10 mouse cellular contexts compared by ENCODE assay signal in genomic region chr10:32895093-32895492, GRCm38 (mm10). TPM values are rescaled to one million over a fixed set of nuclear protein-coding genes. Genes with fewer than 3 reads are reported as not detected.
DNase-seq lines count a peak whose midpoint lies in the region; ATAC-seq and TF ChIP-seq lines count a peak whose summit lies in the region.
"Had no signal": no experiment of that assay in that cellular context is flagged by ENCODE, and none has a peak within 500 bp of the region (broad histone marks: within the 10 kb centered on the region; RNA-seq: fewer than 3 reads in every experiment).

No protein-coding gene starts in this region.

- H3K27me3 ChIP-seq in forebrain, postnatal 0 days (ENCODE audit: insufficient read depth, low read length) = no peaks in the 10 kb centered on the region
- H3K27me3 ChIP-seq in forebrain, embryonic 16.5 days (replicated peaks; ENCODE audit: control insufficient read depth, insufficient read depth, low read length) = no peaks in the 10 kb centered on the region
- peaks cover under 1% of the 10 kb centered on the region for H3K27me3 ChIP-seq in limb, embryonic 11.5 days (ENCODE audit: control insufficient read depth, insufficient read depth, low read length)
- H3K27me3 ChIP-seq in limb, embryonic 10.5 days (ENCODE audit: low read depth, poor library complexity, severe bottlenecking) = peaks cover 5% of the 10 kb centered on the region
- H3K27me3 ChIP-seq in limb, embryonic 14.5 days (ENCODE audit: control insufficient read depth, insufficient read depth, low read length) = no peaks in the 10 kb centered on the region
- H3K27me3 ChIP-seq: neural tube, embryonic 13.5 days had no signal

- no peak for ATAC-seq in forebrain, postnatal 0 days
- ATAC-seq in forebrain, embryonic 16.5 days = no peak
- no peak for ATAC-seq in limb, embryonic 11.5 days (ENCODE audit: insufficient number of reproducible peaks, low FRiP score, low TSS enrichment, low read depth)
- no peak for ATAC-seq in limb, embryonic 14.5 days (ENCODE audit: low FRiP score, low read depth)

- H3K9me3 ChIP-seq in forebrain, postnatal 0 days (ENCODE audit: low read length) = no peaks in the 10 kb centered on the region
- H3K9me3 ChIP-seq in forebrain, embryonic 16.5 days (ENCODE audit: control insufficient read depth, low read length) = no peaks in the 10 kb centered on the region
- no peaks in the 10 kb centered on the region for H3K9me3 ChIP-seq in limb, embryonic 11.5 days (ENCODE audit: control insufficient read depth, low read length)
- no peaks in the 10 kb centered on the region for H3K9me3 ChIP-seq in limb, embryonic 10.5 days (replicated peaks)
- H3K9me3 ChIP-seq in limb, embryonic 14.5 days (ENCODE audit: control insufficient read depth, low read length) = no peaks in the 10 kb centered on the region
- H3K9me3 ChIP-seq: neural tube, embryonic 13.5 days had no signal

- no peaks in the 10 kb centered on the region for H3K36me3 ChIP-seq in forebrain, postnatal 0 days (ENCODE audit: insufficient read depth)
- H3K36me3 ChIP-seq in forebrain, embryonic 16.5 days (ENCODE audit: control insufficient read depth, insufficient read depth) = no peaks in the 10 kb centered on the region
- H3K36me3 ChIP-seq in limb, embryonic 11.5 days (ENCODE audit: control insufficient read depth, insufficient read depth, low read length) = no peaks in the 10 kb centered on the region
- H3K36me3 ChIP-seq in limb, embryonic 10.5 days = no peaks in the 10 kb centered on the region
- H3K36me3 ChIP-seq in limb, embryonic 14.5 days (ENCODE audit: control insufficient read depth, insufficient read depth, low read length) = no peaks in the 10 kb centered on the region
- H3K36me3 ChIP-seq: neural tube, embryonic 13.5 days had no signal

- H3K4me2 ChIP-seq in forebrain, postnatal 0 days (ENCODE audit: low read depth) = no peak overlapping the region
- H3K4me2 ChIP-seq in forebrain, embryonic 16.5 days (ENCODE audit: low read length) = no peak overlapping the region
- no peak overlapping the region for H3K4me2 ChIP-seq in limb, embryonic 11.5 days (ENCODE audit: low read depth, severe bottlenecking)
- H3K4me2 ChIP-seq in limb, embryonic 14.5 days (replicated peaks; ENCODE audit: low read depth, low read length, severe bottlenecking) = no peak overlapping the region
- H3K4me2 ChIP-seq: neural tube, embryonic 13.5 days had no signal

- H3K27ac ChIP-seq in forebrain, postnatal 0 days (ENCODE audit: low read depth, low read length) = no peak overlapping the region
- no peak overlapping the region for H3K27ac ChIP-seq in forebrain, embryonic 16.5 days (ENCODE audit: low read length)
- no peak overlapping the region for H3K27ac ChIP-seq in limb, embryonic 11.5 days (replicated peaks; ENCODE audit: low read depth, low read length)
- H3K27ac ChIP-seq in limb, embryonic 10.5 days = no peak overlapping the region
- no peak overlapping the region for H3K27ac ChIP-seq in limb, embryonic 14.5 days (replicated peaks; ENCODE audit: low read depth, low read length)
- H3K27ac ChIP-seq: neural tube, embryonic 13.5 days had no signal

- H3K9ac ChIP-seq in forebrain, postnatal 0 days = no peak overlapping the region
- H3K9ac ChIP-seq in forebrain, embryonic 16.5 days (replicated peaks; ENCODE audit: low read depth, low read length) = no peak overlapping the region
- H3K9ac ChIP-seq in limb, embryonic 11.5 days (ENCODE audit: low read length) = no peak overlapping the region
- H3K9ac ChIP-seq in limb, embryonic 14.5 days (ENCODE audit: low read depth, low read length, severe bottlenecking) = no peak overlapping the region
- H3K9ac ChIP-seq: neural tube, embryonic 13.5 days had no signal

- TF ChIP-seq POLR2A in limb, embryonic 14.5 days (IDR thresholded peaks at IDR 0.05; ENCODE audit: borderline replicate concordance, extremely low read depth, insufficient read depth, insufficient read length) = no peak

- no peaks in the 10 kb centered on the region for H3K4me1 ChIP-seq in forebrain, postnatal 0 days (ENCODE audit: insufficient read depth)
- no peaks in the 10 kb centered on the region for H3K4me1 ChIP-seq in forebrain, embryonic 16.5 days (replicated peaks; ENCODE audit: control insufficient read depth, insufficient read depth, low read length)
- H3K4me1 ChIP-seq in limb, embryonic 11.5 days (ENCODE audit: control insufficient read depth, insufficient read depth, low read length) = no peaks in the 10 kb centered on the region
- H3K4me1 ChIP-seq in limb, embryonic 10.5 days = peaks cover 5% of the 10 kb centered on the region; the same call in 1 of the 2 replicates
- H3K4me1 ChIP-seq in limb, embryonic 14.5 days (ENCODE audit: control insufficient read depth, insufficient read depth, low read length) = no peaks in the 10 kb centered on the region

- H3K4me3 ChIP-seq in forebrain, postnatal 0 days (ENCODE audit: low read depth, low read length) = no peak overlapping the region
- H3K4me3 ChIP-seq in forebrain, embryonic 16.5 days (replicated peaks; ENCODE audit: low read length) = no peak overlapping the region
- H3K4me3 ChIP-seq in limb, embryonic 11.5 days (ENCODE audit: low read depth, low read length) = no peak overlapping the region
- H3K4me3 ChIP-seq in limb, embryonic 10.5 days = no peak overlapping the region
- H3K4me3 ChIP-seq in limb, embryonic 14.5 days (replicated peaks; ENCODE audit: low read length) = no peak overlapping the region
- H3K4me3 ChIP-seq: erythroblast, embryonic 14.5 days; neural tube, embryonic 13.5 days had no signal

- peak; percentile 58 for DNase-seq in forebrain, postnatal 0 days
- DNase-seq in limb, embryonic 11.5 days (ENCODE audit: low spot score) = peak; percentile 27
- DNase-seq in limb, embryonic 10.5 days (ENCODE audit: low spot score) = no peak
- peak; percentile 4 for DNase-seq in WW6 (ENCODE audit: low read depth, low spot score)
- DNase-seq in limb, embryonic 14.5 days (ENCODE audit: low spot score) = peak; percentile 26
- no peak for DNase-seq in gastrocnemius, postnatal 14 days
- DNase-seq in spleen, postnatal 36 days (ENCODE audit: low spot score in 2 of 2) = no peak

- intact Hi-C loops in gastrocnemius, postnatal 14 days (cut with DNase I; ENCODE audit: low total_unique reads) = no loop called here

- peak; percentile 69 for TF ChIP-seq CTCF in forebrain, postnatal 0 days (IDR thresholded peaks at IDR 0.05; ENCODE audit: low read depth)

RNA-seq across cellular contexts. Expression of gene Nkain2, which starts 4.8 kb away (rescaled TPM):
- total RNA-seq in forebrain, postnatal 0 days (2014; rRNA removed) = 85.0 and 90.1 TPM in 2 replicates
- polyA plus RNA-seq in forebrain, postnatal 0 days (2015; fragmentation: Nextera tagmentation; extraction: Ambion mirVana) = 24.7 and 25.9 TPM in 2 replicates
- 14.5 and 16.8 TPM in 2 replicates for polyA plus RNA-seq in forebrain, embryonic 16.5 days (2015; fragmentation: Nextera tagmentation; extraction: Ambion mirVana)
- polyA plus RNA-seq in limb, embryonic 11.5 days (2014; fragmentation: Nextera tagmentation; extraction: Ambion mirVana) = 0.20 TPM in 1 of 2 replicates, not detected in the other
- polyA plus RNA-seq in limb, embryonic 10.5 days (2016; fragmentation: Nextera tagmentation; extraction: Ambion mirVana) = 0.18 TPM in 1 of 2 replicates, not detected in the other
- polyA plus RNA-seq in limb, embryonic 14.5 days (2012; rRNA removed) = 0.41 and 0.43 TPM in 2 replicates
- 0.55 and 1.1 TPM in 2 replicates for polyA plus RNA-seq in limb, embryonic 14.5 days (2014; fragmentation: Nextera tagmentation; extraction: Ambion mirVana)
- total RNA-seq in gastrocnemius, postnatal 14 days (2021) = under 1 TPM; 0.90 to 1.00 TPM
- polyA plus RNA-seq: erythroblast, embryonic 14.5 days had no signal

Comparison
In these comparisons a context has a peak if more than half of its experiments do, and no peak if none do; other contexts are left out.
1. DNase-seq: peak in forebrain, postnatal 0 days (single experiment), limb, embryonic 11.5 days (single experiment), WW6 (single experiment) and limb, embryonic 14.5 days (single experiment); none in limb, embryonic 10.5 days (single experiment), gastrocnemius, postnatal 14 days (single experiment) and spleen, postnatal 36 days (0 of 2).